Mouse (Mus musculus) liver, postnatal 0 days (tissue): ENCODE measurements around the gene Ambra1. TPM values are rescaled to one million over a fixed set of nuclear protein-coding genes. Genes with fewer than 3 reads are reported as not detected.

Source experiments
- ATAC-seq: fragments of 200-750 bp; cut with Nextera tagmentation; 2 replicates; pipeline ENCODE4 v1.8.0; 2017; ENCODE audit warnings: mild to moderate bottlenecking, moderate library complexity
- DNase-seq: peaks from one replicate; pipeline ENCODE4 v3.0.0-alpha.2; 2016
- H3K27ac ChIP-seq: fragments of 300-500 bp; sonication (generic); 2 replicates; pipeline ENCODE4 v1.5.1; 2014; ENCODE audit warnings: antibody characterized with exemption, moderate library complexity, mild to moderate bottlenecking, low read depth
- H3K27me3 ChIP-seq: fragments of 300-500 bp; sonication (generic); 2 replicates; pipeline ENCODE4 v1.6.1; 2014; ENCODE audit warnings: low read length, control low read depth, mixed read lengths; ENCODE audit not compliant: insufficient read depth
- H3K36me3 ChIP-seq: fragments of 300-500 bp; sonication (generic); replicated peaks from 2 replicates; pipeline ENCODE4 v1.6.1; 2014; ENCODE audit warnings: mild to moderate bottlenecking, control low read depth, low read length, moderate library complexity, mixed read lengths; ENCODE audit not compliant: insufficient read depth
- H3K4me1 ChIP-seq: fragments of 300-500 bp; sonication (generic); 2 replicates; pipeline ENCODE4 v1.6.1; 2014; ENCODE audit warnings: antibody characterized with exemption, mild to moderate bottlenecking, control low read depth; ENCODE audit not compliant: insufficient read depth
- H3K4me2 ChIP-seq: fragments of 300-500 bp; sonication (generic); 2 replicates; pipeline ENCODE4 v1.6.1; 2014; ENCODE audit warnings: low read depth, mild to moderate bottlenecking, low read length, moderate library complexity, mixed read lengths
- H3K4me3 ChIP-seq: fragments of 300-500 bp; sonication (generic); 2 replicates; pipeline ENCODE4 v1.5.1; 2014; ENCODE audit warnings: low read depth, low read length
- H3K9ac ChIP-seq: fragments of 300-500 bp; sonication (generic); replicated peaks from 2 replicates; pipeline ENCODE4 v1.6.1; 2014; ENCODE audit warnings: mild to moderate bottlenecking, moderate library complexity
- H3K9me3 ChIP-seq: fragments of 300-500 bp; sonication (generic); 2 replicates; pipeline ENCODE4 v1.6.1; 2016; ENCODE audit warnings: mild to moderate bottlenecking, control low read depth, low read length, mixed read lengths
- CTCF ChIP-seq: sonication (generic); IDR thresholded peaks from 2 replicates; pipeline ENCODE4 v1.5.1; 2016; ENCODE audit warnings: antibody characterized with exemption, low read depth
- EP300 ChIP-seq: IDR thresholded peaks from 2 replicates; pipeline ENCODE4 v1.6.1; 2016; ENCODE audit warnings: antibody characterized with exemption, low read depth, mild to moderate bottlenecking
- WGBS: fragments of 180-500 bp; shearing (Covaris S2); extraction: QIAGEN DNeasy Blood & Tissue Kit; methylation state at CpG from one replicate; pipeline ENCODE4 v1.1.7; 2014; ENCODE audit not compliant: insufficient replicate concordance; 5-methylcytosine and 5-hydroxymethylcytosine counted together
- polyA plus RNA-seq: library from polyadenylated mRNA; unstranded; fragments of >200 nt; fragmentation: Nextera tagmentation; extraction: Ambion mirVana; gene quantifications from 2 replicates; pipeline ENCODE4 v1.2.1, GENCODE M21; 2015

Gene Ambra1
- polyA plus RNA-seq, 1 experiment from 2014 or later, result 3.5 TPM

DNA sequence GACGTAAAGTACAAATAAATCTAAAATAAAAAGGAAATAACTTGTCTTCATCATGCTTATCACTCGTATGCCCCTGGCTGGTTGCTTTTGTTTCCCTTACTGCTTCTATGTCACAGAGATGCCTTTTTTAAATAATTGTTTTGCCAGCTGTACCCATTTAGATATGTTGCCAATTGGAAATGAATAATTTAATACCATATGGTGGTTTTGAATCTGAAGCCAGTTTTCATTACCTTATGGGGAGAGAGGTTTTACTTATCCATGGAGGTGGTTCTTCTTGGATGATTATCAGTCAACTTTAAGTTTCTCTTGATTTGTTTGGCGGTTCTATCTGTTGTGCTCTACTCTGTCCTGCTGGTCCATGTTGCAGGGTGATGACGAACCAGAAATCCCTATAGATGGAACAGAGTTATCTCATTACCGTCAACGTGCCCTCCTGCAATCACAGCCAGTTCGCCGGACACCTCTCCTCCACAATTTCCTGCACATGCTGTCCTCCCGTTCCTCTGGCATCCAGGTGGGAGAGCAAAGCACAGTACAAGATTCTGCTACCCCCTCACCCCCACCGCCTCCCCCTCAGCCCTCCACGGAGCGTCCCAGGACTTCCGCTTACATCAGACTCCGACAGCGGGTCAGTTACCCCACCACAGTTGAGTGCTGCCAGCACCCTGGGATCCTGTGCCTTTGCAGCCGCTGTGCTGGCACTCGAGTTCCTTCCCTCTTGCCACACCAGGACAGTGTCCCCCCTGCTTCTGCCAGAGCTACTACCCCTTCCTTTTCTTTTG, 42.2 kb downstream of the Ambra1 start:
- 87% methylated on average over 17 of the region's 17 CpGs for WGBS

DNA sequence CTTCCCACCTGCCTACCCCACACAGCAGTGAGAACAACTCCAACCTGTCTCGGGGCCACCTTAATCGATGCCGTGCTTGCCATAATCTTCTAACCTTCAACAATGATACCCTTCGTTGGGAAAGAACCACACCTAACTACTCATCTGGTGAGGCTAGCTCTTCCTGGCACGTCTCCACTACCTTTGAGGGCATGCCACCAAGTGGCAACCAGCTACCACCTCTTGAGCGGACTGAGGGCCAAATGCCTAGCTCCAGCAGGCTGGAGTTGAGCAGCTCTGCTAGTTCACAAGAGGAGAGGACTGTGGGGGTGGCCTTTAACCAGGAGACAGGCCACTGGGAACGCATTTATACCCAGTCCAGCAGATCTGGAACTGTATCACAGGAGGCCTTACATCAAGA, 43.4 kb downstream of the Ambra1 start:
- no peaks in the 10 kb centered on the region for H3K27me3 ChIP-seq
- no peak overlapping the region for H3K4me2 ChIP-seq
- H3K4me3 ChIP-seq, result no peak overlapping the region
- 88% methylated on average over 7 of the region's 7 CpGs for WGBS
- H3K36me3 ChIP-seq, result peaks cover 29% of the 10 kb centered on the region
- no peaks in the 10 kb centered on the region for H3K4me1 ChIP-seq
- H3K9me3 ChIP-seq, result no peaks in the 10 kb centered on the region
- no peak overlapping the region for H3K9ac ChIP-seq
- DNase-seq (no peak), ATAC-seq (no peak)
- H3K27ac ChIP-seq, result no peak overlapping the region
- TF ChIP-seq EP300 (no peak), CTCF (no peak)

More for the DNA sequence above, 42.2 kb downstream of the Ambra1 start:
- Histone ChIP-seq H3K36me3 (peaks cover 29% of the 10 kb centered on the region), H3K27me3 (no peaks in the 10 kb centered on the region), H3K4me3 (no peak overlapping the region), H3K4me2 (no peak overlapping the region), H3K4me1 (no peaks in the 10 kb centered on the region), H3K9me3 (no peaks in the 10 kb centered on the region), H3K27ac (no peak overlapping the region), H3K9ac (no peak overlapping the region)
- DNase-seq, result no peak
- TF ChIP-seq CTCF, result no peak
- TF ChIP-seq EP300, result no peak
- no peak for ATAC-seq

DNA sequence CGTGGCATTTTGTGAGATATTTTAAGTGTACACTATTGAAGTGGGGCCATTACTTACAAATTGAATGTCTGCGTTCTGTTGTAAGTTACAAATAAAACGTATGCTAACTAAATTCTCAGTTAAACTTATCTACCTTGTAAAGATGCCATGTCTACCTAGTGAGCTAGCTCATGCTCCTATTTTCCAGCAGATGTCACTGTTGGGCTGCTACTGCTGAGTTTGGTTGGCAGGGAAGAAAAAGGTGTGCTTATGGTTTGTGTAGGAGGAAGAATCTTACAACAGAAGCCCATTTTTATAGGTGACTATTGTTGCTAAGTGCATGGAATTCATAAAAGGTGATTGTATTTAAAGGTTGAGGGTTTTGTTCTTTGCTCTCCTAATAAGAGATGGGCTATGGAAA, 49.2 kb downstream of the Ambra1 start:
- TF ChIP-seq CTCF (peak; percentile 86), EP300 (no peak)
- WGBS, result 71% methylated on average over 3 of the region's 3 CpGs

DNA sequence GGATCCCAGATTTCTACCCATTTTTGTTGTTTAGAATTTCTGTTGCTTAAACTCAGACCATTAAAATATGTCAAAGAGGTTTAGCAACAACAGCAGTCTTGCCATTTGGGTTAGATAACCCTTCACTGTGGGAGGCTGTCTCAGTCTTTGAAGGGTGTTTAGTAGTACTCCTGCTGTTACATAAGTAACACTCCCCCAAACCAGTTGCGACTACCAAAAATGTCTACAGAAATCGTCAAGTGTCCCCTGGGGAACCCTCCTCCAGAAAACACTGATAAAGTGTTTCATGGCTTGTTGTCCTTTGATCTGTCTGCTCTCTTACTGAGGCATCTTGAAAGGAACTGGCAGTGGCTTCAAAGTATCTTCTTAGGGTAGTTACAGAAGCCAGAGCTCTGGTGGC, 61.7 kb downstream of the Ambra1 start:
- DNase-seq, result no peak
- no peak overlapping the region for H3K4me3 ChIP-seq
- no peak for ATAC-seq
- H3K4me2 ChIP-seq, result no peak overlapping the region
- H3K27ac ChIP-seq, result no peak overlapping the region
- H3K4me1 ChIP-seq, result no peaks in the 10 kb centered on the region
- no peaks in the 10 kb centered on the region for H3K9me3 ChIP-seq
- H3K9ac ChIP-seq, result no peak overlapping the region
- H3K27me3 ChIP-seq, result no peaks in the 10 kb centered on the region
- no peaks in the 10 kb centered on the region for H3K36me3 ChIP-seq
- TF ChIP-seq EP300, result no peak
- no peak for TF ChIP-seq CTCF
- WGBS, result 55% methylated on average over 2 of the region's 2 CpGs

More for the DNA sequence above, 49.2 kb downstream of the Ambra1 start:
- Histone ChIP-seq H3K4me1 (no peaks in the 10 kb centered on the region), H3K4me2 (no peak overlapping the region), H3K27ac (no peak overlapping the region), H3K9me3 (no peaks in the 10 kb centered on the region), H3K9ac (no peak overlapping the region), H3K27me3 (no peaks in the 10 kb centered on the region), H3K36me3 (no peaks in the 10 kb centered on the region; the same call in none of the 2 replicates), H3K4me3 (no peak overlapping the region)
- DNase-seq, result no peak
- ATAC-seq, result no peak

DNA sequence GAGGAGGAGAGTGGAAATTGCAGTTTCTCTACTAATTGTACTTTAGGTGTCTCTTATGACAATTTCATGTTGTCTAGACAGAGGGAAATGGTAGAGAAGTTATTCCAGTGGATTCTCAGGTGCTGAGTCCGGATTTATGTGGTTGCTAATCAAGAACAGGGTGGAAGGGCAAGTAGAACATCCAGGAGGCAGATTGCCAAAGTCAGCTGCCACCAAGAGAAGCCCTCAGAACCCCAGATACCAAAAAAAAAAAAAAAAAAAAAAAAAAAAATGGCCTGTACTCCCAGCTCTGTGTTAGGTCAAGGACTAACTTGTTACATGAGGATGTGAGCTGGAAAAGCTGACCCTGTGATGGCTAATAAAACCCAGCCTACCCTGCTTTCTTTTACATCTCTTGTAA, 62.4 kb downstream of the Ambra1 start:
- no peak overlapping the region for H3K27ac ChIP-seq
- H3K4me1 ChIP-seq, result no peaks in the 10 kb centered on the region
- TF ChIP-seq EP300 (no peak), CTCF (no peak)
- H3K27me3 ChIP-seq, result no peaks in the 10 kb centered on the region
- no peak overlapping the region for H3K4me2 ChIP-seq
- 86% methylated on average over 1 of the region's 1 CpGs for WGBS
- no peaks in the 10 kb centered on the region for H3K36me3 ChIP-seq
- H3K4me3 ChIP-seq, result no peak overlapping the region
- H3K9ac ChIP-seq, result no peak overlapping the region
- ATAC-seq (no peak), DNase-seq (no peak)
- no peaks in the 10 kb centered on the region for H3K9me3 ChIP-seq

DNA sequence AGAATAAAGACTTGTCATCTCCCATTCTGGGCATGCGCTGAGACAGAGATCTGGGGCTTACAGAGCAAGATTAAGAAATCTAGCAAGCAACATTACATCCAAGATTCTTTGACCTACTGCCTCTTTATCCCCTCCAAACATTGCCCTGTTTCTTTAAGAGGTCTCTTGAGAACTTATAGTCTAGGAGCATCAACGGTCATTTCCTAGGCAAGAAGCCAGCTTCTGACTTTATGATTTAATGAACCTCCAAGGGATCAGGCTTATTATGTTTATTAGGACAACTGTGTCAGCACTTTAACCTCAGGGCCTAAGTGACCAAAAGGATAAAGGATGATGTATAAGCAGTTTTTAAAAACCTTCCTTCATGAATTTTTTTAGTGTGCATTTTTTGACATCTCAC, 64.5 kb downstream of the Ambra1 start:
- Histone ChIP-seq H3K9ac (no peak overlapping the region), H3K9me3 (no peaks in the 10 kb centered on the region), H3K36me3 (no peaks in the 10 kb centered on the region), H3K4me2 (no peak overlapping the region), H3K4me1 (no peaks in the 10 kb centered on the region), H3K4me3 (no peak overlapping the region), H3K27ac (no peak overlapping the region), H3K27me3 (no peaks in the 10 kb centered on the region)
- no peak for ATAC-seq
- no peak for DNase-seq
- TF ChIP-seq EP300 (no peak), CTCF (no peak)
- WGBS, result 79% methylated on average over 2 of the region's 2 CpGs
